Mouse (Mus musculus) cerebellum, adult 2 months (tissue): ENCODE measurements around the gene Slit3.

Experiments used
- CTCF ChIP-seq: fragments of 200-500 bp; IDR thresholded peaks from 2 replicates; pipeline ENCODE4 v1.5.1; 2011; ENCODE audit warnings: low read depth, mild to moderate bottlenecking, control low read depth, low read length, moderate library complexity, borderline replicate concordance; ENCODE audit not compliant: insufficient read depth
- POLR2A ChIP-seq: fragments of 200-500 bp; IDR thresholded peaks from 2 replicates; pipeline ENCODE4 v1.6.1; 2011; ENCODE audit warnings: low read length, control low read depth, borderline replicate concordance; ENCODE audit not compliant: insufficient read depth

DNA sequence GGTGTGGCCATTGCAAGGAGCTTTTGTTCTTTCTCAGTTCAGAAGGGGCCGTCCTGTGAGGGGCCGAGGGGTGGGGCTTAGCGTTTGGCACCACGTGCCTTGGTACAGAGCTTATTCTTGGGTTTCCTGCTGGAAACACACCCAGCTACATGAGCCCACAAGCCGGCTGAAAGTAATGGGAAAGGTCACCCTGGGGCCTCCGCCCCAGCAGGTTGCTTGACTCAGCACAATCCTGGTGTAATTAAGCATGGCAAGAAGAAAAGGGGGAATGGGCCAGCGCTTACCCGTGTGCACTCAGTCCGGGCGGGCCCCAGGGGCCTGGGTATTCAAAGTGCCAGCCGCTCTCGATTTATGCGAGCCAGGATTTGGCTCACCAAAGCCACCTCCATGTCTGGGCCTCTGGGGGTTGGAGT lies 30.5 kb downstream of the Slit3 start:
- TF ChIP-seq CTCF (no peak), POLR2A (no peak)
